Mouse (Mus musculus) G1E (cell line): ENCODE data around the gene Pex11b. TPM values are rescaled to one million over a fixed set of nuclear protein-coding genes. Genes with fewer than 3 reads are reported as not detected.
"Not testable (repeated sequence)": the region's sequence is repeated elsewhere in the genome, so short reads cannot be mapped to it uniquely, and the experiment has no call there.

ENCODE experiments used
- ATAC-seq: 2 replicates; pipeline ENCODE4 v1.8.0; 2016; ENCODE audit warnings: mild to moderate bottlenecking; ENCODE audit not compliant: insufficient number of reproducible peaks, poor library complexity, low FRiP score, severe bottlenecking; ENCODE audit errors: extremely low read depth
- DNase-seq: peaks from one replicate; pipeline ENCODE4 v3.0.0; 2012; ENCODE audit warnings: low spot score
- H3K27me3 ChIP-seq: 2 replicates; pipeline ENCODE4 v1.6.1; 2012; ENCODE audit warnings: mild to moderate bottlenecking, low read length, inconsistent platforms; ENCODE audit not compliant: insufficient read depth
- H3K36me3 ChIP-seq: replicated peaks from 2 replicates; pipeline ENCODE3; 2012; ENCODE audit warnings: mild to moderate bottlenecking, inconsistent platforms
- H3K4me1 ChIP-seq: 2 replicates; pipeline ENCODE4 v1.6.1; 2012; ENCODE audit warnings: low read depth, low read length, inconsistent platforms, mixed read lengths; ENCODE audit not compliant: insufficient read depth
- H3K4me3 ChIP-seq: 2 replicates; pipeline ENCODE4 v1.5.1; 2012; ENCODE audit warnings: low read depth, mild to moderate bottlenecking, inconsistent platforms, low read length, moderate library complexity, mixed read lengths
- H3K9me3 ChIP-seq: replicated peaks from 2 replicates; pipeline ENCODE4 v1.6.1; 2012; ENCODE audit warnings: inconsistent platforms
- CTCF ChIP-seq: IDR thresholded peaks from 2 replicates; pipeline ENCODE4 v1.5.1; 2012; ENCODE audit warnings: low read depth, low read length, inconsistent platforms, mixed read lengths
- GATA1 ChIP-seq: IDR thresholded peaks from 2 replicates; pipeline ENCODE4 v1.6.1; 2012; ENCODE audit warnings: borderline replicate concordance, low read length, inconsistent platforms, mixed read lengths
- GATA2 ChIP-seq: IDR thresholded peaks from 2 replicates; pipeline ENCODE4 v1.6.1; 2012; ENCODE audit warnings: low read depth, low read length, inconsistent platforms, borderline replicate concordance
- POLR2AphosphoS5 ChIP-seq: IDR thresholded peaks from 2 replicates; pipeline ENCODE4 v1.6.1; 2012; ENCODE audit warnings: low read depth, low read length, inconsistent platforms; ENCODE audit not compliant: insufficient replicate concordance
- TAL1 ChIP-seq: conservative IDR thresholded peaks from 2 replicates; pipeline ENCODE4 v1.6.1; 2012; ENCODE audit warnings: low read depth, low read length, inconsistent platforms, mixed read lengths
- polyA plus RNA-seq: library from polyadenylated mRNA; stranded (reverse); fragments of >175 nt; gene quantifications from 2 replicates; pipeline ENCODE4 v1.2.3, GENCODE M21; 2012
- total RNA-seq, 2 experiments: library from RNA; stranded (forward) in 1 of 2; stranded (reverse) in 1 of 2; fragments of 200-1000 nt in 1 of 2; fragments of >200 nt in 1 of 2; fragmentation: Nextera tagmentation in 1 of 2; gene quantifications; 2 replicates each; pipeline ENCODE4 v1.2.3; 2014 to 2017

The Pex11b gene
- total and polyA plus RNA-seq, 3 experiments: 4.3 to 63.0 (median 23.8) TPM

- TF ChIP-seq CTCF (peak; percentile 52), GATA2 (no peak)
- DNase-seq (peak; percentile 51), ATAC-seq (no peak)
- no peak overlapping the region for H3K4me3 ChIP-seq
- H3K27me3 ChIP-seq: peaks cover 9% of the 10 kb centered on the region
- no peaks in the 10 kb centered on the region for H3K9me3 ChIP-seq
- peaks cover 6% of the 10 kb centered on the region for H3K4me1 ChIP-seq
- H3K36me3 ChIP-seq: no peaks in the 10 kb centered on the region
Measured at GRCm38 (mm10) chr3:96663432-96664239, 28.5 kb downstream of the Pex11b start.

- not testable (repeated sequence) for ATAC-seq, DNase-seq, H3K36me3 ChIP-seq, H3K9me3 ChIP-seq, H3K4me3 ChIP-seq
- Histone ChIP-seq H3K27me3 (peaks cover 21% of the 10 kb centered on the region), H3K4me1 (peaks cover 18% of the 10 kb centered on the region)
Measured at GRCm38 (mm10) chr3:96665732-96666363, 30.7 kb downstream of the Pex11b start.

GRCm38 (mm10) chr3:96666916-96667315 lies 31.7 kb downstream of the Pex11b start:
- DNase-seq: no peak
- TF ChIP-seq GATA2: no peak
- no peak for TF ChIP-seq GATA1
- TF ChIP-seq CTCF: no peak
- TF ChIP-seq TAL1: no peak
- no peak for TF ChIP-seq POLR2AphosphoS5
- H3K27me3 ChIP-seq: peaks cover 25% of the 10 kb centered on the region
- no peak overlapping the region for H3K4me3 ChIP-seq
- H3K4me1 ChIP-seq: peaks cover 18% of the 10 kb centered on the region
- no peaks in the 10 kb centered on the region for H3K36me3 ChIP-seq
- no peaks in the 10 kb centered on the region for H3K9me3 ChIP-seq
- no peak for ATAC-seq

GRCm38 (mm10) chr3:96667316-96667715 lies 32.1 kb downstream of the Pex11b start:
- ATAC-seq (no peak), DNase-seq (no peak)
- Histone ChIP-seq H3K9me3 (no peaks in the 10 kb centered on the region), H3K27me3 (peaks cover 29% of the 10 kb centered on the region), H3K4me1 (peaks cover 18% of the 10 kb centered on the region), H3K4me3 (no peak overlapping the region), H3K36me3 (no peaks in the 10 kb centered on the region)
- peak; percentile 7; the same call in 1 of the 2 replicates for TF ChIP-seq CTCF
- TF ChIP-seq GATA2: no peak

GRCm38 (mm10) chr3:96668424-96669067 lies 33.4 kb downstream of the Pex11b start:
- Histone ChIP-seq H3K9me3 (no peaks in the 10 kb centered on the region), H3K36me3 (no peaks in the 10 kb centered on the region), H3K4me3 (no peak overlapping the region), H3K27me3 (peaks cover 37% of the 10 kb centered on the region), H3K4me1 (peaks cover 16% of the 10 kb centered on the region)
- TF ChIP-seq GATA1 (no peak), GATA2 (no peak), POLR2AphosphoS5 (no peak), CTCF (no peak), TAL1 (no peak)
- ATAC-seq (no peak), DNase-seq (no peak)

- Histone ChIP-seq H3K4me3 (peak within 1 kb of the TSS; percentile 67; the same call in 1 of the 2 replicates), H3K36me3 (no peaks in the 10 kb centered on the region), H3K4me1 (peaks cover 12% of the 10 kb centered on the region), H3K9me3 (no peaks in the 10 kb centered on the region), H3K27me3 (peaks cover 40% of the 10 kb centered on the region)
- DNase-seq (peak; percentile 75), ATAC-seq (peak; percentile 54)
- no peak for TF ChIP-seq GATA2
- TF ChIP-seq TAL1: no peak
- no peak for TF ChIP-seq GATA1
- TF ChIP-seq POLR2AphosphoS5: no peak
- no peak for TF ChIP-seq CTCF
Measured at GRCm38 (mm10) chr3:96669727-96670468, 34.7 kb downstream of the Pex11b start, which contains the start of gene Ankrd35. Gene Ankrd35, plus strand, starts transcription at chr3:96670131.
